Mouse (Mus musculus): ENCODE results near the gene Sell.

DNA sequence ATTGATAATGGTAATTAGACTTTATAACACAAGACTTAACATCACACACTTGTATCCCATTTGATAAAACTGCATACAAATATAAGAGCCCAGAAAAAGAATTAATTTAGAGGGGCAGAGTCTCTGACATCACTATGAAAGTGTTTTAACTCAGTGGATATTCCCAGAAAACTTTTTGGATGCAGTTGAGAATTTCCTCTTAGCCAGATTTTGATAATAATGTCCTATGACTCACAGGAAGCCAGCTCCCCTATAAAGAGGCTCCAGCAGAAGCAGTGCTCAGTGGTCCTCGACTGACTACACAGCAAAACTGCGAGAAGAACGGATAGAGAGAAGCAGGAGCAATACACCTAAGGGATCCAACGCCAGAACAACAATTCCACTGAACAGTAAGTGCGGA, 13.8 kb upstream of the Sell start, which contains the start of gene Sele:
- TF ChIP-seq CTCF (IDR thresholded peaks at IDR 0.05; ENCODE audit: low read depth, low read length) (no peak), POLR2A (IDR thresholded peaks at IDR 0.05; ENCODE audit: borderline replicate concordance, low read depth, low read length) (no peak)
